Mouse (Mus musculus) forebrain, embryonic 15.5 days (tissue): ENCODE results near the gene Pygo1. TPM values are rescaled to one million over a fixed set of nuclear protein-coding genes. Genes with fewer than 3 reads are reported as not detected.

ENCODE experiments used
- polyA plus RNA-seq: library from polyadenylated mRNA; unstranded; fragments of >200 nt; fragmentation: Nextera tagmentation; extraction: Ambion mirVana; gene quantifications from 2 replicates; pipeline ENCODE4 v1.2.1, GENCODE M21; 2015

Pygo1 gene
- polyA plus RNA-seq, 1 experiment from 2014 or later, result 15.4 TPM

Other genes with a start within 250 kb of the Pygo1 start
- 0.20 and 0.46 TPM in 2 replicates for gene Prtg, start 118.8 kb upstream of the Pygo1 start, polyA plus RNA-seq
- 2.3 and 2.4 TPM in 2 replicates for gene Dyx1c1, start 33.1 kb downstream of the Pygo1 start, polyA plus RNA-seq
- not detected in 2 replicates for gene Gm44503, start 33.2 kb downstream of the Pygo1 start, polyA plus RNA-seq
- gene Ccpg1os, start 59.7 kb downstream of the Pygo1 start, polyA plus RNA-seq, result 21.5 and 23.8 TPM in 2 replicates
- 46.5 and 47.5 TPM in 2 replicates for gene Ccpg1, start 59.8 kb downstream of the Pygo1 start, polyA plus RNA-seq
- 11.7 and 12.7 TPM in 2 replicates for gene Pigb, start 114.7 kb downstream of the Pygo1 start, polyA plus RNA-seq
- gene Rab27a, start 119.2 kb downstream of the Pygo1 start, polyA plus RNA-seq, result 1.0 and 1.2 TPM in 2 replicates
- not detected in 2 replicates for gene Khdc3, start 176.2 kb downstream of the Pygo1 start, polyA plus RNA-seq
- gene Gm20509, start 176.8 kb downstream of the Pygo1 start, polyA plus RNA-seq, result not detected in 2 replicates
- 123 and 125 TPM in 2 replicates for gene Rsl24d1, start 187.8 kb downstream of the Pygo1 start, polyA plus RNA-seq